Mouse (Mus musculus) E14TG2a.4 (cell line): ENCODE data around the gene Ptprt.

Experiments used
- CTCF ChIP-seq: conservative IDR thresholded peaks from 2 replicates; pipeline ENCODE4 v1.5.1; 2014; ENCODE audit warnings: low read length
- NANOG ChIP-seq: IDR thresholded peaks from 2 replicates; pipeline ENCODE4 v1.6.1; 2014; ENCODE audit warnings: borderline replicate concordance, low read length, mixed read lengths
- POU5F1 ChIP-seq: IDR thresholded peaks from 2 replicates; pipeline ENCODE4 v1.6.1; 2014; ENCODE audit warnings: low read length, borderline replicate concordance

GRCm38 (mm10) chr2:161882580-161882979, 778.4 kb downstream of the Ptprt start:
- no peak for TF ChIP-seq CTCF
- no peak for TF ChIP-seq NANOG
- TF ChIP-seq POU5F1: no peak
